ENCODE assay signal across 8 mouse cellular contexts in the genomic region with DNA sequence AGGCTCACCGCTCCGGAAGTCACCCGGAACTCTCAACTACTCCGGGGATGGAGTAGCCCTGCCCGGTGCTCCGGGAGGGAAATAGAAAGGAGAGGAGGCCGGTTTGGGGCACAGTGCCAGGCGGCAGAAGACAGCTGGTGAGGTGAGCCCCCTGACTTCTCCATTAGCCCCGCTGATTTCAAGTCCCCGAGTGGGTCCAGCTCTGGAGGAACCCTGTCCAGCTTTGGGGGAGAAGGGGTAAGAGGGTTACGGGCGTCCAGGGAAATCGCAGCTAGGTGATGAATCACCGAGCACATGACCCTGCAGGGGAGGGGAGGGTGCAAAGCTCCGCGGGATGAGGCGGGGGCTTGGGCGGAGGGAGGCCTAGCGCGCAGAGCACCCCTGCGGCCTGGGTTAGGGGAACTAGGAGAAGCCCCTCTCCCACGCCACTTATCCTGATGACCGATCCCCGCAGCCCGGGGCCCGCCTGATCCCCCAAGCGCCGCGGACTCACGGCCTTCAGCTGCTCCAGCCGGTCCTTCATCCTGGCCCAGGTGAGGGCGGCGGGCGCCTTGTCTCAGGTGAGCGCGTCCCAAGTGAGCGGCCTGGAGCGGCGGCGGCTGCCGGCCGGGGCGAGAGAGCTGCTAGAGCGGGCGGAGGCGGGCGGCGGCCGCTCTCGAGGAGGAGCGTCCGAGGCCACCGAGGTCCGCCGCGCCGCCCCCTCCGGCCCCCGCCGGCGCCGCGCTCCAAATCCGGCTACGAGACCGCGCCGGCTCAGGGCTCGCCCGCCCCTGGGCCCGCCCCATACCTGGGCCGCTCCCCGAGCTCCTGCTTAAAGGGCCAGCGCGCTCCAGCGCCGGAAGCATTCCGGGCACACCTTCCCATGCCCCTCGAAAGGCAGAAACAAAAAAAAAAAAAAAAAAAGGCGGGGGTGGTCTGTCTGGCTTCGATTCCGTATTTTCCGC. TPM values are rescaled to one million over a fixed set of nuclear protein-coding genes. Genes with fewer than 3 reads are reported as not detected.
DNase-seq lines count a peak whose midpoint lies in the region; ATAC-seq and TF ChIP-seq lines count a peak whose summit lies in the region.

No protein-coding gene starts in this region.

- H3K79me2 ChIP-seq in macrophage (ENCODE audit: inconsistent target), result peaks cover 58% of the 10 kb centered on the region

- H3K27me3 ChIP-seq in hindbrain, postnatal 0 days (ENCODE audit: insufficient read depth, low read length), result no peaks in the 10 kb centered on the region

- H3K36me3 ChIP-seq in hindbrain, postnatal 0 days (ENCODE audit: insufficient read depth, low read length), result no peaks in the 10 kb centered on the region
- H3K36me3 ChIP-seq in macrophage (ENCODE audit: inconsistent target), result no peaks in the 10 kb centered on the region

- peak overlapping the region; percentile 92 for H3K4me2 ChIP-seq in hindbrain, postnatal 0 days (ENCODE audit: low read depth, low read length)

- peak overlapping the region; percentile 65 for H3K27ac ChIP-seq in hindbrain, postnatal 0 days
- H3K27ac ChIP-seq in macrophage, result peak overlapping the region; percentile 74

- H3K9ac ChIP-seq in hindbrain, postnatal 0 days (replicated peaks; ENCODE audit: low read length), result peak overlapping the region; percentile 84

- ATAC-seq in hindbrain, postnatal 0 days, result peak; percentile 84

- DNase-seq in adrenal gland, adult 8-10 months, result peak; percentile 50
- DNase-seq in cerebellum, postnatal 4 days (ENCODE audit: low spot score in 2 of 2), result peak; percentile 23
- DNase-seq in gastrocnemius, postnatal 14 days, result peak; percentile 44
- peak; percentile 69 for DNase-seq in hindbrain, postnatal 0 days (ENCODE audit: low spot score)
- peak; percentile 38 to 41 for DNase-seq in left cerebral cortex, adult 8-10 months (ENCODE audit: low spot score in 2 of 2)
- peak; percentile 63 for DNase-seq in right cerebral cortex, adult 18-20 months
- no peak for DNase-seq in MN1 (ENCODE audit: low spot score)

- intact Hi-C loops in gastrocnemius, postnatal 14 days (cut with DNase I; ENCODE audit: low total_unique reads), result no loop called here

- no peak for TF ChIP-seq CTCF in hindbrain, postnatal 0 days (IDR thresholded peaks at IDR 0.05; ENCODE audit: low read depth)

- no peaks in the 10 kb centered on the region for H3K9me3 ChIP-seq in hindbrain, postnatal 0 days (ENCODE audit: low read length)

- no peaks in the 10 kb centered on the region; the same call in 1 of the 2 replicates for H3K4me1 ChIP-seq in hindbrain, postnatal 0 days (ENCODE audit: insufficient read depth, low read length)

- under 1% methylated on average over 70 of the region's 83 CpGs for WGBS in hindbrain, postnatal 0 days
- WGBS in macrophage (ENCODE audit: missing documents), result under 1% methylated on average over 75 of the region's 83 CpGs

- H3K4me3 ChIP-seq in hindbrain, postnatal 0 days (ENCODE audit: low read length), result peak overlapping the region; percentile 61
- H3K4me3 ChIP-seq in macrophage (ENCODE audit: inconsistent target), result peak overlapping the region; percentile 75

RNA-seq across cellular contexts. Expression of a gene that starts 0.7 kb away (rescaled TPM):
- total RNA-seq in adrenal gland, adult 8-10 months (2022), result 10 to 100 TPM; 10.4 to 18.8 (median 14.2) TPM
- 1 to 10 TPM; 1.6 to 3.0 TPM for total RNA-seq in gastrocnemius, postnatal 14 days (2021)
- total RNA-seq in hindbrain, postnatal 0 days (2014; rRNA removed), result 9.2 and 16.0 TPM in 2 replicates
- polyA plus RNA-seq in hindbrain, postnatal 0 days (2015; fragmentation: Nextera tagmentation; extraction: Ambion mirVana), result 24.3 and 25.5 TPM in 2 replicates
- 10 to 100 TPM; 27.7 to 33.8 (median 29.7) TPM for total RNA-seq in left cerebral cortex, adult 8-10 months (2022)
- total RNA-seq in macrophage (2018; cell fraction: chromatin; rRNA removed), result 100 to 1,000 TPM in 23 of 26 experiments, 10 to 100 TPM in 3; 86.0 to 358 (median 130) TPM
- 10 to 100 TPM; 16.8 to 73.0 (median 26.4) TPM for total RNA-seq in macrophage (2018; cell fraction: cytosol; rRNA removed)
- total RNA-seq in macrophage (2018; cell fraction: nucleus; rRNA removed), result 100 to 1,000 TPM in 8 of 26 experiments, 10 to 100 TPM in 18; 41.8 to 219 (median 90.9) TPM
- polyA plus RNA-seq in macrophage (2018), result 18.7 to 25.4 TPM (median 20.5 TPM) in 3 replicates

RNA-seq across cellular contexts. Expression of a gene that starts 20.5 kb away (rescaled TPM):
- total RNA-seq in adrenal gland, adult 8-10 months (2022), result not detected
- total RNA-seq in gastrocnemius, postnatal 14 days (2021), result not detected
- not detected in 2 replicates for total RNA-seq in hindbrain, postnatal 0 days (2014; rRNA removed)
- 0.19 and 0.20 TPM in 2 replicates for polyA plus RNA-seq in hindbrain, postnatal 0 days (2015; fragmentation: Nextera tagmentation; extraction: Ambion mirVana)
- not detected for total RNA-seq in left cerebral cortex, adult 8-10 months (2022)
- total RNA-seq in macrophage (2018; cell fraction: chromatin; rRNA removed), result not detected
- total RNA-seq in macrophage (2018; cell fraction: cytosol; rRNA removed), result not detected
- 1 to 10 TPM in 1 of 26 experiments, under 1 TPM in 1, not detected in 24; 0.34 to 1.0 TPM for total RNA-seq in macrophage (2018; cell fraction: nucleus; rRNA removed)
- not detected in 3 replicates for polyA plus RNA-seq in macrophage (2018)

RNA-seq across cellular contexts. Expression of a gene that starts 42.4 kb away (rescaled TPM):
- total RNA-seq in adrenal gland, adult 8-10 months (2022), result not detected
- total RNA-seq in gastrocnemius, postnatal 14 days (2021), result not detected
- not detected in 2 replicates for total RNA-seq in hindbrain, postnatal 0 days (2014; rRNA removed)
- not detected in 2 replicates for polyA plus RNA-seq in hindbrain, postnatal 0 days (2015; fragmentation: Nextera tagmentation; extraction: Ambion mirVana)
- not detected for total RNA-seq in left cerebral cortex, adult 8-10 months (2022)
- total RNA-seq in macrophage (2018; cell fraction: chromatin; rRNA removed), result not detected
- not detected for total RNA-seq in macrophage (2018; cell fraction: cytosol; rRNA removed)
- not detected for total RNA-seq in macrophage (2018; cell fraction: nucleus; rRNA removed)
- not detected in 3 replicates for polyA plus RNA-seq in macrophage (2018)

RNA-seq across cellular contexts. Expression of a gene that starts 48.3 kb away (rescaled TPM):
- 10 to 100 TPM; 68.1 to 71.4 (median 68.8) TPM for total RNA-seq in adrenal gland, adult 8-10 months (2022)
- total RNA-seq in gastrocnemius, postnatal 14 days (2021), result 10 to 100 TPM; 48.9 to 53.2 TPM
- total RNA-seq in hindbrain, postnatal 0 days (2014; rRNA removed), result 8.8 and 14.4 TPM in 2 replicates
- polyA plus RNA-seq in hindbrain, postnatal 0 days (2015; fragmentation: Nextera tagmentation; extraction: Ambion mirVana), result 54.2 and 59.1 TPM in 2 replicates
- 10 to 100 TPM; 36.1 to 45.6 (median 42.7) TPM for total RNA-seq in left cerebral cortex, adult 8-10 months (2022)
- total RNA-seq in macrophage (2018; cell fraction: chromatin; rRNA removed), result 10 to 100 TPM in 8 of 26 experiments, 1 to 10 TPM in 18; 2.5 to 12.3 (median 7.2) TPM
- total RNA-seq in macrophage (2018; cell fraction: cytosol; rRNA removed), result 10 to 100 TPM; 18.7 to 33.6 (median 26.1) TPM
- total RNA-seq in macrophage (2018; cell fraction: nucleus; rRNA removed), result 10 to 100 TPM in 13 of 26 experiments, 1 to 10 TPM in 13; 2.3 to 13.7 (median 9.9) TPM
- polyA plus RNA-seq in macrophage (2018), result 27.2 to 40.6 TPM (median 35.2 TPM) in 3 replicates

RNA-seq across cellular contexts. Expression of a gene that starts 56.4 kb away (rescaled TPM):
- total RNA-seq in adrenal gland, adult 8-10 months (2022), result not detected
- total RNA-seq in gastrocnemius, postnatal 14 days (2021), result not detected
- not detected in 2 replicates for total RNA-seq in hindbrain, postnatal 0 days (2014; rRNA removed)
- not detected in 2 replicates for polyA plus RNA-seq in hindbrain, postnatal 0 days (2015; fragmentation: Nextera tagmentation; extraction: Ambion mirVana)
- total RNA-seq in left cerebral cortex, adult 8-10 months (2022), result under 1 TPM in 1 of 4 experiments, not detected in 3; 0.13 TPM
- total RNA-seq in macrophage (2018; cell fraction: chromatin; rRNA removed), result not detected
- total RNA-seq in macrophage (2018; cell fraction: cytosol; rRNA removed), result not detected
- not detected for total RNA-seq in macrophage (2018; cell fraction: nucleus; rRNA removed)
- not detected in 3 replicates for polyA plus RNA-seq in macrophage (2018)
